ENCODE assay signal across 7 mouse cellular contexts in the genomic region with DNA sequence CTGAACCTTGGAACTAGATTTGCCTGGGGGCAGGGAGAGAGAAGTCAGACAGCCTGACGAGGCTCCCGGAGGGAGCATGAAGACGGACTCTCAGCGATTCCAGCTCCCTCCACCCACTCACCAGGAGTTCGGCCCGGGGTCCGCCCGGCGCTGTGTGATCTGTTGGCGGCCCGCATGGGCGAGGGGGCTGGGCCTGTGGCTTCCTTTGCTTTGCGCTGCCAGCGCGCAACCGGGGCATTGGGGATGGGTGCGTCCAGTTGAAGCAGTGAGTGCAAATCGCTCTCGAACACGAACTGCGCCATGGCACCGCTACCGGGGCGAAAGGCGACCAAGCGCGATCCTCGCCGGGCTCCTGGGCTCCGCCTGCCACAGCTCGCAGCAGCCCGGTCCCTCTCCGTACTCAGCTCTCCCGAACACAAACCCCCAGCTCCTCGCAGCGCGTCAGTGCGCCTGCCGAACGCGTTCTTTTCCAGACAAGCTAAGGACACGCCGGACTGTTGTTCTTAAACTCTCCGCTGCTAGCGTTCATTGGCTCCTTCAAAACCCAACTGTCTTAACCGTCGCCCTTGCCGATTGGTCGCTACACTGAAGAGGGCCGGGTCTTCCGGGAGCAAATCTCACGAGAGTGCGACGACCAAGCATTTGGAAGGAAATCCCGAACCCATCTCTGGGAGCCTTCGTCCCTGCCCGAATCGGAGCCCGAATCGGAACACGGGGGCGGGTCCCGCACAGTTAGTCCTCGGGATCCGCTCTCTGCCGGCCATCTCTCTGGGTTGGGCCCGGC. TPM values are rescaled to one million over a fixed set of nuclear protein-coding genes. Genes with fewer than 3 reads are reported as not detected.
DNase-seq lines count a peak whose midpoint lies in the region; ATAC-seq and TF ChIP-seq lines count a peak whose summit lies in the region.

A gene (minus strand): TSS at position 533 of the 784 bp plus-strand sequence.

- DNase-seq in adrenal gland, adult 2 months = peak; percentile 93
- peak; percentile 92 for DNase-seq in embryo, embryonic 11.5 days (ENCODE audit: low read depth, low spot score)
- peak; percentile 80 to 94 for DNase-seq in gastrocnemius, postnatal 4 days (ENCODE audit: low spot score in 2 of 2)
- DNase-seq in left cerebral cortex, postnatal 4 days = peak; percentile 93

- peak within 1 kb of the TSS; percentile 48 for H3K4me3 ChIP-seq in intestine, postnatal 0 days (ENCODE audit: low read depth, low read length)
- peak within 1 kb of the TSS; percentile 79 for H3K4me3 ChIP-seq in midbrain, embryonic 12.5 days
- peak within 1 kb of the TSS; percentile 71 for H3K4me3 ChIP-seq in small intestine, adult 2 months (ENCODE audit: low read depth, low read length)

- under 1% methylated on average over 66 of the region's 67 CpGs for WGBS in intestine, postnatal 0 days
- WGBS in midbrain, embryonic 12.5 days = under 1% methylated on average over 67 of the region's 67 CpGs
- WGBS in small intestine, adult 2 months = under 1% methylated on average over 67 of the region's 67 CpGs

- peaks cover 4% of the 10 kb centered on the region; the same call in 1 of the 2 replicates for H3K4me1 ChIP-seq in intestine, postnatal 0 days (replicated peaks; ENCODE audit: control insufficient read depth, insufficient read depth, low read length)
- H3K4me1 ChIP-seq in midbrain, embryonic 12.5 days = peaks cover 37% of the 10 kb centered on the region
- H3K4me1 ChIP-seq in small intestine, adult 2 months (ENCODE audit: control insufficient read depth, insufficient read depth, insufficient read length, low read length) = peaks cover 16% of the 10 kb centered on the region

- intact Hi-C loops in left cerebral cortex, postnatal 4 days (cut with DNase I) = loop anchor here (5.0 kb wide), 1 partner anchor 135 kb away; no protein-coding TSS in a partner anchor

- peak; percentile 91 for ATAC-seq in intestine, postnatal 0 days
- peak; percentile 95 for ATAC-seq in midbrain, embryonic 12.5 days (ENCODE audit: low FRiP score, low read depth)

- peak within 1 kb of the TSS; percentile 50 for H3K9ac ChIP-seq in intestine, postnatal 0 days (ENCODE audit: low read depth, low read length)
- H3K9ac ChIP-seq in midbrain, embryonic 12.5 days (replicated peaks) = peak within 1 kb of the TSS; percentile 84

- peak within 1 kb of the TSS; percentile 82 for H3K4me2 ChIP-seq in intestine, postnatal 0 days (replicated peaks; ENCODE audit: low read depth)
- peak within 1 kb of the TSS; percentile 99 for H3K4me2 ChIP-seq in midbrain, embryonic 12.5 days (replicated peaks)

- TF ChIP-seq CTCF in intestine, postnatal 0 days (IDR thresholded peaks at IDR 0.05; ENCODE audit: low read depth) = no peak
- TF ChIP-seq CTCF in small intestine, adult 2 months (IDR thresholded peaks at IDR 0.05; ENCODE audit: extremely low read depth, insufficient read length, insufficient replicate concordance, low read depth, low read length) = no peak

- H3K36me3 ChIP-seq in intestine, postnatal 0 days (ENCODE audit: control insufficient read depth, insufficient read depth) = peaks cover 24% of the 10 kb centered on the region
- H3K36me3 ChIP-seq in midbrain, embryonic 12.5 days = peaks cover 28% of the 10 kb centered on the region
- H3K36me3 ChIP-seq in small intestine, adult 2 months (ENCODE audit: control insufficient read depth, insufficient read depth, low read length) = peaks cover 11% of the 10 kb centered on the region

- peak; percentile 67; the same call in 1 of the 2 replicates for TF ChIP-seq POLR2A in small intestine, adult 2 months (IDR thresholded peaks at IDR 0.05; ENCODE audit: low read depth, low read length)

- H3K27me3 ChIP-seq in intestine, postnatal 0 days (replicated peaks; ENCODE audit: control insufficient read depth, insufficient read depth, low read length) = no peaks in the 10 kb centered on the region
- no peaks in the 10 kb centered on the region for H3K27me3 ChIP-seq in midbrain, embryonic 12.5 days
- H3K27me3 ChIP-seq in small intestine, adult 2 months (ENCODE audit: control insufficient read depth, insufficient read depth, low read length) = no peaks in the 10 kb centered on the region

- peak within 1 kb of the TSS; percentile 66 for H3K27ac ChIP-seq in intestine, postnatal 0 days (ENCODE audit: low read depth, low read length)
- peak within 1 kb of the TSS; percentile 87 for H3K27ac ChIP-seq in midbrain, embryonic 12.5 days (replicated peaks)
- peak within 1 kb of the TSS; percentile 59 for H3K27ac ChIP-seq in small intestine, adult 2 months (ENCODE audit: insufficient read depth, low read depth, low read length)

- no peaks in the 10 kb centered on the region for H3K9me3 ChIP-seq in intestine, postnatal 0 days (ENCODE audit: control insufficient read depth)
- H3K9me3 ChIP-seq in midbrain, embryonic 12.5 days = no peaks in the 10 kb centered on the region

RNA-seq across cellular contexts. Expression of the gene that starts here (rescaled TPM):
- 1 to 10 TPM; 3.6 to 4.5 TPM for total RNA-seq in adrenal gland, adult 2 months (2021)
- 6.9 and 8.1 TPM in 2 replicates for polyA plus RNA-seq in adrenal gland, adult 2 months (2012; rRNA removed)
- 10 to 100 TPM; 27.0 to 32.7 TPM for total RNA-seq in gastrocnemius, postnatal 4 days (2021)
- polyA plus RNA-seq in intestine, postnatal 0 days (2015; fragmentation: Nextera tagmentation; extraction: Ambion mirVana) = 37.3 and 42.7 TPM in 2 replicates
- 10 to 100 TPM in 1 of 2 experiments, 1 to 10 TPM in 1; 8.2 to 11.2 TPM for total RNA-seq in left cerebral cortex, postnatal 4 days (2021)
- 233 and 235 TPM in 2 replicates for polyA plus RNA-seq in midbrain, embryonic 12.5 days (2016; fragmentation: Nextera tagmentation; extraction: Ambion mirVana)
- polyA plus RNA-seq in small intestine, adult 2 months (2012; rRNA removed) = 22.3 and 42.8 TPM in 2 replicates

Comparison
In these comparisons a context has a peak if more than half of its experiments do, and no peak if none do; other contexts are left out.
1. Peak in every context shown above with its lines: DNase-seq, ATAC-seq, H3K4me3 ChIP-seq and H3K27ac ChIP-seq.